Mouse (Mus musculus): ENCODE measurements at regions not wholly inside any gene's neighbourhood (a gene's known extent, or its start where the extent isn't known, plus 50 kb on each side); places are given as distances from the start of the nearest gene placed in this dataset.

DNA sequence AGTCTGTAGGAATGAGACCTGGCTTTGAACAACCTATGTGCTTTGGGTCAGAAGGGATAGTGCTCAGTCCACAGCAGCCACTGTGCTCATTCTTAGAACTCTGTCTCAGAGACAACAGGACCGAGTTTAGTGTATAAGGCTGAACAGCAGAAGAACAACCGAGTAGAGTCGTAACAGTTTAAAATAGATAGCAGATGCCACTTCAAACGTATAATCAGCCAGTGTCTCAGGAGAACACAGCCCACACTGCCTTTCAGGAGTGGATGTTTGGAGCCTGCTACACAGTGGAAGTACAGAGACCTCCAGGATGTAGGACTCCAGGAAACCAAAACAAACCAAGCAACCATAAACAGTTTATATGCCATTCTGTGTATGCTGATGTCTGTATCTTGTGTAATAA is 99.0 kb upstream of the Opcml start:
- TF ChIP-seq CTCF (IDR thresholded peaks at IDR 0.05; ENCODE audit: control insufficient read depth, insufficient read depth, insufficient replicate concordance, low read depth, low read length) (no peak), POLR2A (IDR thresholded peaks at IDR 0.05; ENCODE audit: control insufficient read depth, low read depth, low read length) (no peak)
